Mouse (Mus musculus) small intestine, adult 2 months (tissue): ENCODE data around the gene Hlcs.

Experiments
- CTCF ChIP-seq: fragments of 200-500 bp; IDR thresholded peaks from 2 replicates; pipeline ENCODE4 v1.5.1; 2012; ENCODE audit warnings: low read depth, mild to moderate bottlenecking, control low read depth, inconsistent platforms, low read length, moderate library complexity, mixed read lengths; ENCODE audit not compliant: insufficient replicate concordance, insufficient read length; ENCODE audit errors: extremely low read depth
- POLR2A ChIP-seq: fragments of 200-500 bp; IDR thresholded peaks from 2 replicates; pipeline ENCODE4 v1.6.1; 2012; ENCODE audit warnings: low read depth, mild to moderate bottlenecking, control low read depth, inconsistent platforms, low read length, moderate library complexity

- TF ChIP-seq POLR2A (no peak), CTCF (no peak)
These were observed 24.0 kb downstream of the Hlcs start for GRCm38 (mm10) chr16:94289138-94290072.
